Mouse (Mus musculus) lung, adult 2 months (tissue): ENCODE data around the gene Racgap1.

Experiments used
- CTCF ChIP-seq: fragments of 200-500 bp; IDR thresholded peaks from 2 replicates; pipeline ENCODE4 v1.5.1; 2011; ENCODE audit warnings: mild to moderate bottlenecking, low read length, control low read depth; ENCODE audit not compliant: insufficient read depth
- POLR2A ChIP-seq: fragments of 200-500 bp; IDR thresholded peaks from 2 replicates; pipeline ENCODE4 v1.6.1; 2011; ENCODE audit warnings: low read depth, mild to moderate bottlenecking, control low read depth, low read length, borderline replicate concordance; ENCODE audit errors: extremely low read depth

DNA sequence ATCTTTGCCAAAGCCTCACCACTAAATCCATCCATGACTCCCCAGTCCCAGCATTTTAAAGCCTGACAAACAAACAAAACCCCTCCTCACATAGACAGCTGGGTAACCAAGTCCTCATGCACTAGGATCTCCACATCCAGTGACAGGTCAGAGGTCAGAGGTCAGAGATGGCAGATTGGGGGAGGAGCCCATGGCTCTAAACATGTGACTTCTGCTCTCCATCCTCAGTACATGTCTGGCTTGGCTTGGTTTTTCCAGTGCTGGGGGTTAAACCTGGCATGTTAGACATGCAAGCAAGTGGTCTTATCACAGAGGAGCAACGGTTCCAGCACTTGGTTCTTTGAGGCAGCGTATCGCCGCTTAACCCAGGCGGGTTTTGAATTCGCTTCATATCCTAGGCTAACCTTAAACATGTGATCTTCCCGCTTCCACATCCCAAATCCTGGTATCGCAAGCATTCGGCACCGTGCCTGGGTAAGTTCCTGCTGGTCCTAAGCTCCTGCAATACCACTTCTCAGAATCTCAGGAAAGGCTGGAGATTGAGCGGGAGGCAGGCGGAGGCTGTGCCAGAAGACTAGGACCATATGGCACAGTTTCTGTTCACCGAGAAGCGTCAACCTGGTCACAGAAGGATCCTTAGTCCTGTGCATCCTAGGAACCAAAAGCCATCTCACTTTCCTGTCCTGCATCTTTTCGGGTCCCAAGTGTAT, 9.8 kb upstream of the Racgap1 start:
- TF ChIP-seq CTCF (no peak), POLR2A (no peak)
